Mouse (Mus musculus) thymus, adult 2 months (tissue): Measurements from ENCODE around the gene Diaph3.

ENCODE experiments used
- CTCF ChIP-seq: fragments of 200-500 bp; IDR thresholded peaks from 2 replicates; pipeline ENCODE4 v1.5.1; 2012; ENCODE audit warnings: mild to moderate bottlenecking, control low read depth, low read length, moderate library complexity, borderline replicate concordance; ENCODE audit not compliant: control insufficient read depth, poor library complexity, insufficient read depth; ENCODE audit errors: extremely low read depth
- POLR2A ChIP-seq: fragments of 200-500 bp; IDR thresholded peaks from 2 replicates; pipeline ENCODE4 v1.6.1; 2012; ENCODE audit warnings: mild to moderate bottlenecking, low read length, control low read depth, moderate library complexity; ENCODE audit not compliant: control insufficient read depth, poor library complexity, insufficient read depth; ENCODE audit errors: extremely low read depth

DNA sequence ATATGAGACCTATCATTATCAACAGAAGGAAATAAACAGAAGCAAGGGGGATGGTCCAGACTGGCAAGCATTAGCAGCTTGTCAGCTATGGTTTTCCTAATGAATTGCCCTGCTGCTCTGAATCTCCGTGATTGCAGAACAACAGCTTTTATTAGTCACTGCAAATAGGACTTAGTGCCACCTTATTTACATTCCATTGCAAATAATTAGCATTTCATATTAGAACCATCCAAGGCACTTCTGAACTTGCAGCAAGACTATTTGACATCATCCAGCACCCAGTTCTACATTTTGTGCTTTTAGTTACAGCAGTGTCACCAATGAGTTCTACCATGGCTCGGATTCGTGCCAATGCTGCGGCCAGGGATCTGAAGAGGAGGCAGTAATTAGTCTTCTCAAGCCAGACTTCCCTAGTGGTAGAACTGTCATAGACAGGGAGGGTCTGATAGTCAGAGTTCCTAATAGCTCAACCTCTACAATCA, 411.4 kb downstream of the Diaph3 start:
- TF ChIP-seq CTCF (no peak), POLR2A (no peak)
